Mouse (Mus musculus): ENCODE data around the gene Zfp750. TPM values are rescaled to one million over a fixed set of nuclear protein-coding genes. Genes with fewer than 3 reads are reported as not detected.

The Zfp750 gene
- 0.02 TPM in 1 of 2 replicates, not detected in the other for polyA plus RNA-seq (2012; rRNA removed)

DNA sequence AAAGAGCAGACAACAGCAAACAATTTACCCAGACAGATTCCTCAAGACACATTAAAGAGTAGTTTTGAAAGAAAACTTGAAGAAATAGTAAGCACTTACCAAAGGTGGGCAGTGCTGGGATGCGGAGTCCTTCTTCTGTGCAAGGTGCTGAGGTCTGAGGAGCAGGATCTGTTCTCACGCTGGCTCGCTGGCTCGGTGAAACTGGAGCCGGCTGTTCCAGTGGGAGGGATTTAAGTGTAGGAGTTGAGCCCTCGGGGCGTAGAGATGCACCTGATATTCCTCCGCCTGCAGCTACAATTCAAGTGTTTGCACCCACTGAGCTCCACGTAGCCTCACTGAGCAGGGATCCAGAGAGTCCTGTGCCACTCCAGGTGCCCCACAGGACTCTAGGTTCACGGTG, at the start of gene Zfp750:
TSS of gene Zfp750 (minus strand) at position 203 of the 400 bp plus-strand sequence.
- WGBS: 30% methylated on average over 10 of the region's 10 CpGs
- no peak for DNase-seq (ENCODE audit: low read depth, low spot score)

- 98% methylated on average over 4 of the region's 4 CpGs for WGBS
- no peak for DNase-seq (ENCODE audit: low read depth, low spot score)
Observed at GRCm38 (mm10) chr11:121564265-121564664, 45.1 kb upstream of the Zfp750 start.

DNA sequence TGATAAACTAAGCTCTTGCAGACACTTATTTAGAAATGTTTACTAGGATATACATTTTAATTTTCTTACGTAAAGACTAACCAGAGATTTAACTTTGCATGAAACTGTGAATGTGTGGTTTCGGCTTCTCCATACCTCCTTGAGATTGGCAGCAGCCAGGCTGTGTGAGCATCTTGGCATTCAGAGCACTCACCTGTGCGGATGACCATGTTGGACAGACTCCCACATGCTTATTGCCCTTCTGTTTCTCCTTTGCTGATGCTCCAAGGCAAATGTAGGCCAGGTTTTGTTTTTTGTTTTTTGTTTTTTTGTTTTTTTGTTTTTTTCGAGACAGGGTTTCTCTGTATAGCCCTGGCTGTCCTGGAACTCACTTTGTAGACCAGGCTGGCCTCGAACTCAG, 44.2 kb upstream of the Zfp750 start:
- no peak for DNase-seq (ENCODE audit: low read depth, low spot score)
- WGBS: 93% methylated on average over 5 of the region's 5 CpGs

DNA sequence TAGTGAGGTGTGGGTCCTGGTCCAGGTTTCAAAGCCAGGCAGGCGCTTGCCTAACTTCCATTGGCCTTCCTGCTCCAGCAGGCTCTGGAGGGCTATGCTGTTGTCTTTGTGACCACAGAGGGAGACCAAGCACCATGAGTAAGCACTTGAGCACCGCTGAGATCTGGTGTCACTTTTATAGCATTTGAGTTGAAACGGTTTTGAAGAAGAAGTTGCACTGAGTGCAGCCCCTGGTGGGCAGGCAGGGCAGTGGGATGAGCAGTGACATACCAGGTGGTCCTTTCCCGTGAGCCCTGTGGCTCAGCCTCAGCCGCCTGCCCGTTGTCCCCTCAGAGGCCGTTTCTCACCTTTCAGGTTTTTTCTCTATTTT, 41.1 kb upstream of the Zfp750 start:
- WGBS: 71% methylated on average over 7 of the region's 7 CpGs
- no peak for DNase-seq (ENCODE audit: low read depth, low spot score)

DNA sequence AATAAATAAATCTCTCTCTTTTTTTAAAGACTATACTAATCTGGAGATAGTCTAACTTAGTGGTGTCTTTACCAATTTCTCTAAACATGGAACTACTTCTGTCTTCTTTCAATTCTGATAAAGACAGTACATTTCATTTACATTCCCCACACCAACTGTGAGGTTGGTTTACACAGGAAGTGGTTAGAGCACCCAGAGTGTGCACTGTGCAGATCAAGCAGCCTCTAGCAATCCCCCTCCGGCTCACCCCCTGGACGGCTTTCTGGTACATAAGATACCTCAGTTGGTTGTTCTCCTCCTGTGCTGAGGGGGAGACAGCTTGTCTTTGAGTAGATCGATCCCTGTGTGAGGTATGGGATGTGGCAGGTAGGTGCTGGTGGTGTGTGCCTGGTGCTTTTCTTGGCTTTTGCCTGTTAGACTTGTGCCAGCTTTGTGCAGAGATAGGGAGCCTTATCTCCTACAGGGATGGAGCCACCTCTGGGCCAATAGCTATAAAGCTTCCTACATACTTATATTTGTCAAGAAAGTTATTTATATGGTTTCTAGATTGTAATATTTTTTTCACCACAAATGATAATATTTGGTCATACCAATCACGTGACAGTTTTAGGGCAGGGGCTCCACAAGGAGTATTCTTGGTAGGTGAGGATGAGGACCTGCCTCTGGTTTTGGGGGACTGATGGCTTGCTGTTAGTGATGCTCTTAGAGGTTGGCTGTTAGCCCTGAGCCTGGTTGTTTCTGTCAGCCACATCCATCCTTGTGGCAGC, 40.6 kb upstream of the Zfp750 start:
- WGBS: 88% methylated on average over 4 of the region's 4 CpGs
- no peak for DNase-seq (ENCODE audit: low read depth, low spot score)

DNA sequence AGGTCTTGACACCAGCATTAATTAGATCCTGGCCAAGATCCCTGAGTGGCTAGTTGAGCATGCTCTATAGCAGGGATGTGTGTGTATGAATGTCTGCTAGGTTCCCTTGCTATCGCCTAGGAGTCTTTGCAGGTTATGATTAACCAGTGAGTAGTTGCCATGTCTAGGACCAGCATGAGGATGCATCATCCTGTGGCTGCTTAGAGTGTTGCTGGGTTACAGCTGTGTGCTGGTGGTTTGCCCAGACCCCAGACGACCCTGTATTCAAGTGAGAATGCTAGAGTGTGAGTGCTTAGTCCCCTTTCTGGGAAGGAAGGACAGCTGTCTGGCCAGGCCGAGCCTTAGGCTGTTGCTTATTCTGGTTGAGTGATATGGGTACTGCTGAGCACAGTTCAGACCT, 39.4 kb upstream of the Zfp750 start:
- 90% methylated on average over 3 of the region's 3 CpGs for WGBS
- DNase-seq (ENCODE audit: low read depth, low spot score): no peak

DNA sequence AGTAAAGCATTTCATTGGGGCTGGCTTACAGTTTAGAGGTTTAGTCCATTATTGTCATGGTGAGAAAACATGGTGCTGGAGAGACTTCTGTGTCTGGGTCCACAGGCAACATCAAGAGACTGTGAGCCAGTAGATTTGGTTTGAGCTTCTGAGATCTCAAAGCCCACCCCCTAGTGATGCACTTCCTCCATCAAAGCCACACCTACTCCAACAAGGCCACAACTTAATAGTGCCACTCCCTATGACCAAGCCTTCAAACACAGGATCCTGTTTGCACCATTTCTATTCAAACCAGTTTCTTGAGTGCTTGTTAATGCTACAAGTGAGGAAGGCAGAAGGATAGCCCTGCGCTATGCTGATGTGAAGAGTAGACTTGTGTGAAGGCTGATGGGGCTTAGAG, 38.8 kb upstream of the Zfp750 start:
- no peak for DNase-seq (ENCODE audit: low read depth, low spot score)
- WGBS: 98% methylated on average over 1 of the region's 1 CpGs

DNA sequence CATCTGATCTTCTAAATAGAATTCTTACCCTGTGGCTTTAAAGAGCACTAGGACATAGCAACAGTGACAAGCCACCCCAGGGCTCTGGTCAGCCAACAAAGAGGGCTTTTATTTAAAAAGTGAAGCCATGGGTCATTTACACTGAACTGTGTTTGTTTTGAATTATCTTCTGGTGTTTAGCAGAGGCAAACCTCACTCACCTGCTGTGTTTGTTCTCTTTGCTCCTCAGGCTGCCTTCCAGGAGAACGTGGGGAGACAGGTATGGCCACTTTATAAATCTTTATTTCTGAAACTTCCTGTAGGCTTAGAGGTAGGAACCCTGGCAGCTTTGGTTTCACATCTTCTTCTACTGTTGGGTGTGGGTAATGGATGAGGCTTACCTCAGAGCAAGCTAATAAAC, 37.6 kb upstream of the Zfp750 start:
- no peak for DNase-seq (ENCODE audit: low read depth, low spot score)
- 13% methylated on average over 1 of the region's 1 CpGs for WGBS

GRCm38 (mm10) chr11:121553458-121553857, 34.3 kb upstream of the Zfp750 start:
- 94% methylated on average over 3 of the region's 3 CpGs for WGBS
- no peak for DNase-seq (ENCODE audit: low read depth, low spot score)

GRCm38 (mm10) chr11:121552846-121553457, 33.8 kb upstream of the Zfp750 start:
- 83% methylated on average over 7 of the region's 7 CpGs for WGBS
- DNase-seq (ENCODE audit: low read depth, low spot score): no peak

DNA sequence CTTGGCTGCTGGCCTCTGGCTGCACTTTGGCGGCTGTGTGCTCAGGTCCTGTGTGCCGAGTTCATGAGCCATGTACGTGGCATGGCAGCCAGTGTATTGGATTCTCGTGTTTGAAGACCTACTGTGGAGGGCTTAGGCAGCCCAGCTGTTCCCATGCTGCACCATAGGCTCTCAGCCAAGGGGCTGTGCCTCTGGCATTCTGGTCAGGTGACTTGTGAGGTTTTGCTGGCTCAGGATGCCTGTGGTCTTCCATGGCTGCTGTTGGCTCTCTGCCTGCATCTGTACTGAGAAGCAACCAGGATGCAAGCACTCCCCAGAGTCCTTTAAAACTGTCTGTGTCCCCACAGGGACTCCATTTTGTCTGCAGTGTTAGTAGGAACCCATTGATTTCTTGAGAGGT, 33.0 kb upstream of the Zfp750 start:
- WGBS: 57% methylated on average over 4 of the region's 4 CpGs
- no peak for DNase-seq (ENCODE audit: low read depth, low spot score)

GRCm38 (mm10) chr11:121551206-121551799, 32.2 kb upstream of the Zfp750 start:
- WGBS: 21% methylated on average over 5 of the region's 5 CpGs
- DNase-seq (ENCODE audit: low read depth, low spot score): no peak

- WGBS: 29% methylated on average over 17 of the region's 17 CpGs
Observed at GRCm38 (mm10) chr11:121549843-121550647, 30.9 kb upstream of the Zfp750 start.

DNA sequence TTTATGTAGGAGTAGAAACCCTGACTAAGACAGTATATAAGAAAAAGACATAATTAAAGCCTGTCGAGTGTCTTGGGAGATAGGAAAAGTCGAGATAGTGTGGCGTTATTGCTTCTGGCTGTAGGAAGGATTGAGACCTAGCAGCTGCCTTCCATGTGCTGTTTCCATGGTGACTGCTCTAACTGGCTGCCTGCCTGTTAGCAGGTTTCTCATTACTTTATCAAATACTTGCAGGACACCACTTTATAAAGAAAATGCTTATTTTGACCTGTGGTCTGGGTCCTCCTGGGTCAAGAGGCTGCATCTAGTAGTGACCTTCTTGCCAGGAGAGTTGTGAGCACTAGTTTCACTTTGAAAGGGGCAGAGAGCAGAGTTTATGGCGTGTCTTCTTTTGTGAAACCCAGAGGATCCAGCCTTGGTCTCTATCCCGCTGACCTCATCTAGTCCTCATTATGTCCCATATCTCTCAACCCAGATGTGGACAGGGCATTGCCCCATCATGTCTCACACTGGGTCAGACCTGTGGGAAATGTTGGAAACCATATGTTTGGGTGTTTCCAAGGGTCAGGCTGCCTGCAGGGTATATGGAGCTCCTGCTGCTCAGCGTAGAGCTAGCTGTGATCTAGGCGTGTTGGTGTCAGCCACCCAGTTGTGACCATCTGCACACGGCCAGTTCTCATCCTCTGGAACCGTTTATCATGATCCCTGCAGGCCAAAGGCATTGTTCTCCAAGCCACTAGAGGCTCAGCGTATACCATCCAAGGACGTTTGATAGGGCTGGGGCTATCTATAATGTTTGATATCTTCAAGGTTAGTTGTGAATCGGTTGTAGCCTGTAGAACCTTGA, 30.1 kb upstream of the Zfp750 start:
- WGBS: 54% methylated on average over 12 of the region's 12 CpGs
- no peak for DNase-seq (ENCODE audit: low read depth, low spot score)

More at GRCm38 (mm10) chr11:121549843-121550647, 30.9 kb upstream of the Zfp750 start:
- DNase-seq (ENCODE audit: low read depth, low spot score): no peak

DNA sequence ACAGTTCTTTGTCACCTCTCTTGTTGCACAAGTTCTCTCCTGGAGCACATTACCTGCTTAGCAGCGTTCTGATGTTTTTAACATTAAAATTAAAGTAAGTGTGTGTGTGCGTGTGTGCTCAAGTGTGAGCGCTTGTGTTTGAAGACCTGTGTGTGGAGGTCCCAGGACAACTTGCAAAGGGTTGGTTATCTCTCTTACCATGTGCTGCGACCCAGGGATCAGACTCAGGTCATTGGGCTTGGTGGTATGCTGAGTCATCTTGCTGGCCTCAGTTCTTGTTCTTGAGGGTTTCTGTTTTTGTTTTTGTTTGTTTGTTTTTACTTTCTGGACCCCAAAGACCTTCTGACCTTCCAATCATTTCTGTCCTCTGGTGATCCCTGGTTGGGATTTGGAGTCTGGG, 28.8 kb upstream of the Zfp750 start:
- 85% methylated on average over 4 of the region's 4 CpGs for WGBS

DNA sequence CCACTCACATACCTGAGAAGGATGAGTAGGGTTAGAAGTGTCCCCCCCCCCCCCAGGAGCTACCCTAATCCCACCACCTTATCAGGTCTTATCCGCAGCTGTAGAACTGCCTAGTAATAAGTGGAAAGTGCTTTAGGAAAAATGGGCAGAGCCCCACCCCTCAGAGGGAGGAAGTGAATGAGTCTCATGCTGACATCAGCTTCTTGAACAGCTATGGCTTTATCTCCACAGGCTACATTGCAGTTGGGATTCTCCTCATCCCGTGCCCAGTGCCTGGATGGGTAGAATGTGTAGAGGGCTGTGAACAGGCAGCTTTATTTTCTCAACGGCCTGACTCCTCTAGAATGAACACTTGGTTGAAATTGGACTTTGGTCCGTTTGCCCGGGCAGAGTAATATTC, 28.1 kb upstream of the Zfp750 start:
- 23% methylated on average over 5 of the region's 5 CpGs for WGBS
- DNase-seq (ENCODE audit: low read depth, low spot score): no peak

More for the DNA sequence above, 28.8 kb upstream of the Zfp750 start:
- DNase-seq (ENCODE audit: low read depth, low spot score): no peak

- WGBS: 51% methylated on average over 3 of the region's 3 CpGs
- no peak for DNase-seq (ENCODE audit: low read depth, low spot score)
Observed at GRCm38 (mm10) chr11:121545398-121546034, 26.4 kb upstream of the Zfp750 start.

DNA sequence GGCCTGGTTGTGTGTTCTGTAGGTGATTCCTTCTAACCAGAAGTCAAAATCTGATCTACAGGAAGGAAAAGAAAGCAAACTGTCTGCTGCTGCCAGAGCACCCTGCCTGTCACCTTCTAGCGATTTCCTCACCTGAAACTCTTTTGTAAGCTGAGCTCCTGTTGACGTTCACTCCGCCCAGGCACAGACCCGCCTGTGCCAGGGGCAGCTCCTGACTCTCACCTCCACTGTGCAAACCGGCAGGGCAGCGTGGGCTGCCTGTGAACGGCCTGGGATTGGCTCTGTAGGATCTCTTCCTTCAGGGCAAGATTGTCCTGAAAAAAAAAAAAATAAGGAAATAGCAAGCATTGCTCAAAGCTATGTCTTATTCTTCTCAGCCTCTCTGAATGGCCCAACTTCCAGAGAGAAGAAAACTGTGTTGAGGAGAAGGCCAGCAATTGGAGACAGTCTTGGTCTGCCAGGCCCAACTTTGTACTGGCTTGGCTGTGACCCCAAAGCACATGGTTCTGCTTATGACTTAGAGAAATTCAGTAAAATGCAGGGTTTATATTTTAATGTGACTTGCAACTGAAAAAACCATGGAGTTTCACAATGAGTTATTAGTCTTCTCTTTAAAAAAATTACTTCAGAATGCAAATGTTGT, 25.7 kb upstream of the Zfp750 start:
- WGBS: 24% methylated on average over 7 of the region's 7 CpGs
- DNase-seq (ENCODE audit: low read depth, low spot score): no peak

All from large intestine, adult 2 months (tissue).